Mouse (Mus musculus) intestine, postnatal 0 days (tissue): ENCODE measurements around the gene Ltbr. TPM values are rescaled to one million over a fixed set of nuclear protein-coding genes. Genes with fewer than 3 reads are reported as not detected.
A peak's percentile ranks its signal among the peaks of the same experiment; 100 is the strongest.

ENCODE experiments used
- ATAC-seq: fragments of 200-750 bp; cut with Nextera tagmentation; 2 replicates; pipeline ENCODE4 v1.8.0; 2017; ENCODE audit warnings: mild to moderate bottlenecking, moderate TSS enrichment, moderate library complexity
- H3K27ac ChIP-seq: fragments of 300-500 bp; sonication (generic); 2 replicates; pipeline ENCODE4 v1.5.1; 2014; ENCODE audit warnings: mild to moderate bottlenecking, low read depth, low read length, moderate library complexity
- H3K27me3 ChIP-seq: fragments of 300-500 bp; sonication (generic); replicated peaks from 2 replicates; pipeline ENCODE4 v1.6.1; 2014; ENCODE audit warnings: low read length, mixed read lengths; ENCODE audit not compliant: control insufficient read depth, insufficient read depth
- H3K36me3 ChIP-seq: fragments of 300-500 bp; sonication (generic); 2 replicates; pipeline ENCODE4 v1.6.1; 2014; ENCODE audit warnings: mild to moderate bottlenecking, moderate library complexity; ENCODE audit not compliant: control insufficient read depth, insufficient read depth
- H3K4me1 ChIP-seq: fragments of 300-500 bp; sonication (generic); replicated peaks from 2 replicates; pipeline ENCODE4 v1.6.1; 2014; ENCODE audit warnings: antibody characterized with exemption, low read length, mixed read lengths; ENCODE audit not compliant: control insufficient read depth, insufficient read depth
- H3K4me2 ChIP-seq: fragments of 300-500 bp; sonication (generic); replicated peaks from 2 replicates; pipeline ENCODE4 v1.6.1; 2014; ENCODE audit warnings: low read depth, mild to moderate bottlenecking, moderate library complexity
- H3K4me3 ChIP-seq: fragments of 300-500 bp; sonication (generic); 2 replicates; pipeline ENCODE4 v1.5.1; 2014; ENCODE audit warnings: low read depth, low read length
- H3K9ac ChIP-seq: fragments of 300-500 bp; sonication (generic); 2 replicates; pipeline ENCODE4 v1.6.1; 2014; ENCODE audit warnings: mild to moderate bottlenecking, low read depth, low read length
- H3K9me3 ChIP-seq: fragments of 300-500 bp; sonication (generic); 2 replicates; pipeline ENCODE4 v1.6.1; 2016; ENCODE audit warnings: mixed run types; ENCODE audit not compliant: control insufficient read depth
- CTCF ChIP-seq: sonication (generic); IDR thresholded peaks from 2 replicates; pipeline ENCODE4 v1.5.1; 2016; ENCODE audit warnings: low read depth, mild to moderate bottlenecking, control low read depth, antibody characterized with exemption, moderate library complexity
- WGBS: fragments of 180-500 bp; shearing (Covaris S2); extraction: QIAGEN DNeasy Blood & Tissue Kit; methylation state at CpG from one replicate; pipeline ENCODE4 v1.1.7; 2014; 5-methylcytosine and 5-hydroxymethylcytosine counted together
- polyA plus RNA-seq: library from polyadenylated mRNA; unstranded; fragments of >200 nt; fragmentation: Nextera tagmentation; extraction: Ambion mirVana; gene quantifications from 2 replicates; pipeline ENCODE4 v1.2.1, GENCODE M21; 2015

Ltbr gene
- polyA plus RNA-seq, 1 experiment from 2014 or later = 104 TPM

DNA sequence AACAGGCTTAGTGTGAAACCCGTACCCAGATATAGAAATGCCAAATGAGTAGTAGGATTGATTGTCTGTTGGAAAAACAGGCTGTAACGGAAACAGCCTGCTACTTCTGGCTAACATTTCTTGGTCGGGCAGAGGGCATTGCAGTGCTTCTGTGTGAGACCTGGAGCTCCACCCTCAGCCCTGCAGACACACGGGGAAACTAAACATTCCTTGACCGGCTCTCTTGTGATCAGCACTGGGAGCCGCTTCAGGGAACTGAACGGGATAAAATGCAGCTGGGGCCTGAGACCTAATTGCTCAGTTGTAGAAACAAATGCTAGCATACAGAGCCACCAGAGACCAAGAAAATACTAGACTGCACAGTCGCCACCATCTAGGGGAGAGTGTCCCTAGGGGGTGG lies 42.6 kb upstream of the Ltbr start:
- H3K27me3 ChIP-seq = no peaks in the 10 kb centered on the region
- peaks cover 51% of the 10 kb centered on the region for H3K36me3 ChIP-seq
- no peak overlapping the region for H3K4me3 ChIP-seq
- no peaks in the 10 kb centered on the region for H3K9me3 ChIP-seq
- ATAC-seq = no peak
- H3K4me1 ChIP-seq = peaks cover 16% of the 10 kb centered on the region
- WGBS = 27% methylated on average over 8 of the region's 8 CpGs
- no peak for TF ChIP-seq CTCF
- H3K9ac ChIP-seq = no peak overlapping the region
- no peak overlapping the region for H3K27ac ChIP-seq
- no peak overlapping the region for H3K4me2 ChIP-seq

- Histone ChIP-seq H3K4me2 (peak overlapping the region; percentile 81), H3K27ac (peak overlapping the region; percentile 68), H3K27me3 (no peaks in the 10 kb centered on the region), H3K4me1 (peaks cover 17% of the 10 kb centered on the region), H3K4me3 (no peak overlapping the region), H3K36me3 (peaks cover 41% of the 10 kb centered on the region), H3K9ac (peak overlapping the region; percentile 23; the same call in 1 of the 2 replicates), H3K9me3 (no peaks in the 10 kb centered on the region)
- TF ChIP-seq CTCF = no peak
- ATAC-seq = no peak
- 13% methylated on average over 10 of the region's 10 CpGs for WGBS
Observed at GRCm38 (mm10) chr6:125355197-125355741, 41.6 kb upstream of the Ltbr start.

- Histone ChIP-seq H3K9me3 (no peaks in the 10 kb centered on the region), H3K4me1 (peaks cover 17% of the 10 kb centered on the region)
- peak; percentile 20; the same call in 1 of the 2 replicates for ATAC-seq
Observed at GRCm38 (mm10) chr6:125354352-125355151, 40.9 kb upstream of the Ltbr start.

DNA sequence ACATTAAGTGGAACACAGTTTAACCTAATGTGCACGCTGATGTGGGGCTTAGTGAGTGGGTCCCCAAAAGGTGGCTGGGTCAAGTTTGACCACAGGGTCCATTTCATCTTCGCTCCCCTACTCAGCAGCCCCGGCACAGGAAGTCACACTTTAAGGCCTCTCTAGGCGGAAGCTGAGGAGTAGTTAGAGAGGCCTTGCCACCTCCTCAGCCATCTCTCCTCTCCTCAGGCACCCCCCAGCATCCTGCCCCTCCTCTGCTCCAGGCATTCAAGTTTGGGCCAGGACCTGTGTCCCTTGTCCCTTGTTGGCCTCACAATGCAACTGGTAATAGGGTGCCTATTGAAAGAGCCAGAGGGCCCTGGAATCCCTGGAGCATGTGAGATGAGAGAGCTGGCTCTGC lies 40.0 kb upstream of the Ltbr start:
- H3K9me3 ChIP-seq = no peaks in the 10 kb centered on the region
- no peak for TF ChIP-seq CTCF
- ATAC-seq = no peak
- peaks cover 19% of the 10 kb centered on the region for H3K4me1 ChIP-seq
- no peak overlapping the region for H3K9ac ChIP-seq
- 70% methylated on average over 4 of the region's 4 CpGs for WGBS
- no peaks in the 10 kb centered on the region for H3K27me3 ChIP-seq
- no peak overlapping the region for H3K4me3 ChIP-seq
- H3K27ac ChIP-seq = peak overlapping the region; percentile 68; the same call in 1 of the 2 replicates
- H3K4me2 ChIP-seq = peak overlapping the region; percentile 81
- peaks cover 28% of the 10 kb centered on the region for H3K36me3 ChIP-seq

More at GRCm38 (mm10) chr6:125354352-125355151, 40.9 kb upstream of the Ltbr start:
- TF ChIP-seq CTCF = no peak
- H3K27ac ChIP-seq = peak overlapping the region; percentile 68
- peak overlapping the region; percentile 23; the same call in 1 of the 2 replicates for H3K9ac ChIP-seq
- peaks cover 37% of the 10 kb centered on the region for H3K36me3 ChIP-seq
- H3K4me2 ChIP-seq = peak overlapping the region; percentile 81
- no peaks in the 10 kb centered on the region for H3K27me3 ChIP-seq
- H3K4me3 ChIP-seq = 0 out of 2 replicates have a peak overlapping the region, but pooled peaks have one; percentile 9
- WGBS = 12% methylated on average over 14 of the region's 14 CpGs

DNA sequence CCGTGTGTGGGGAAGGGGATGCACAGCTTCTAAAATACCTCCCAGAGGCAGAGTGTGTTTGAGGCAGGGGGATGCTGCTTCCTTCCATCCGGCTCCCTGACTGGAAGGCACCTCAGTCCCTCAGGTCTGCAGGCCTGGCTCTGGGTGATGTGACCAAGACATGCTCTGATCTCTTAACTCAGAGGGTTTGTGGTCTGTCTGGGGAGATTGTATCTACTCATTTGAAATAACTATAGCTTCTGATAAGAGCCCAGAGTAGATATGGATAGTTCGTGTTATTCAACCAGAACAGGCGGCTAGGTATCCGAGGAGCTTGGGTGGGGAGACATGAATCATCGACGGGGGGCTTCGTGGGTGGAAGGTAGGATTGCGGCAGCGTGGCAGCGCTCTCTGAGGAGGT lies 39.5 kb upstream of the Ltbr start:
- Histone ChIP-seq H3K36me3 (peaks cover 23% of the 10 kb centered on the region), H3K9ac (no peak overlapping the region)

DNA sequence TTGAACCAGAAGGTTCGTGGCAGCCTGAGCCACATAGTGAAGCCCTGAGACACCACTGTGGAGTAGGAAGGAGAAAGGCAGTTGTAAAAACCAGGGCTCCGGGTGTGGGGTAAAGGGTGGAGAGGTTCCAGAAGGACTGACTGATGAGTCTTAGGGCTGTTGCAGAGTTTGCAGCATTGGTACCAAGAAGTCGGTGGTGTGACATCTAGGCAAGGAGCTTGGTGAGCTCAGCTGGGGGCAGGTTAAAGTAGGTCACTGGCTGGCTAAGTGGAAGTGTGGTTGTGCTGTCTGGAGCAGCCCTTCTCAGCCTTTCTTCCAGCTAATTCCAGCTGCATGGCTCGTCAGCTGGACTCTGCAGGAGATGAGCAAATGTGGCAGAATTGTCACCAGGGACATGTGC lies 39.1 kb upstream of the Ltbr start:
- 50% methylated on average over 4 of the region's 4 CpGs for WGBS
- H3K4me2 ChIP-seq = peak overlapping the region; percentile 81
- peaks cover 19% of the 10 kb centered on the region for H3K4me1 ChIP-seq

More for the DNA sequence above, 39.5 kb upstream of the Ltbr start:
- H3K4me2 ChIP-seq = peak overlapping the region; percentile 81
- no peak overlapping the region for H3K4me3 ChIP-seq
- no peak overlapping the region for H3K27ac ChIP-seq
- H3K9me3 ChIP-seq = no peaks in the 10 kb centered on the region
- whole genome bisulfite sequencing = 77% methylated on average over 11 of the region's 11 CpGs
- no peaks in the 10 kb centered on the region for H3K27me3 ChIP-seq
- no peak for ATAC-seq
- TF ChIP-seq CTCF = no peak
- H3K4me1 ChIP-seq = peaks cover 19% of the 10 kb centered on the region

More for the DNA sequence above, 39.1 kb upstream of the Ltbr start:
- no peak overlapping the region for H3K4me3 ChIP-seq
- H3K27ac ChIP-seq = no peak overlapping the region
- H3K9ac ChIP-seq = no peak overlapping the region
- ATAC-seq = no peak
- no peak for TF ChIP-seq CTCF
- no peaks in the 10 kb centered on the region for H3K27me3 ChIP-seq
- no peaks in the 10 kb centered on the region for H3K9me3 ChIP-seq
- peaks cover 19% of the 10 kb centered on the region for H3K36me3 ChIP-seq
